Mouse (Mus musculus): ENCODE measurements around the gene Dab2ip.

DNA sequence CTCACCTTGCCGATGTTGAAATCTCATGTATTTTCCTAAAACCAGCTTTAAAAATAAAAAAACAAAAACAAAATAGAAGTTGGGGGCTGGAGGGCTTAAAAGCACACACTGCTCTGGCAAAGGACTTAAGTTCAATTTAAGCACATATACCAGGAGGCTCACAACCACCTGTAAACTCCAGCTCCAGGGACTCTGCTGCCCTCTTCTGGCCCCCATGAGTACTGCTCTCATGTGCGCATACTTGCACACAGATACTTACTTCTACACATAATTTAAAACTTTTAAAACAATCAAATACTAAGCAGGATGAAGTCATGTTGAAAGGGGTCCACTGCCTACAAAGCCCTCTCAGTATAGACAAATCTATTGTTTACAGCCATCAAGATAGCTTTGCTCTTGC, 176.9 kb downstream of the Dab2ip start:
- no peak for TF ChIP-seq POLR2AphosphoS2 (IDR thresholded peaks at IDR 0.05; ENCODE audit: low read length)
- no peak for TF ChIP-seq MYC (IDR thresholded peaks at IDR 0.05; ENCODE audit: low read depth, low read length)
- peak; percentile 52 to 60 (median 55) for TF ChIP-seq CTCF (IDR thresholded peaks at IDR 0.05 in 2 of 3, conservative IDR thresholded peaks at IDR 0.05 in 1 of 3; ENCODE audit: control insufficient read depth in 1 of 3, insufficient read depth in 1 of 3, low read depth in 2 of 3, low read length in 3 of 3, poor library complexity in 1 of 3, severe bottlenecking in 1 of 3)
- TF ChIP-seq ELF1 (IDR thresholded peaks at IDR 0.05; ENCODE audit: low read depth, low read length) = no peak
- no peak for TF ChIP-seq CHD1 (IDR thresholded peaks at IDR 0.05; ENCODE audit: low read depth, low read length)
- no peak for TF ChIP-seq ZMIZ1 (IDR thresholded peaks at IDR 0.05; ENCODE audit: low read depth, low read length)
- no peak for TF ChIP-seq UBTF (IDR thresholded peaks at IDR 0.05; ENCODE audit: borderline replicate concordance, insufficient read depth, low read depth, low read length)
- no peak for TF ChIP-seq POLR2A (IDR thresholded peaks at IDR 0.05; ENCODE audit: control insufficient read depth in 1 of 2, insufficient read depth in 1 of 2, low read depth in 1 of 2, low read length in 2 of 2, poor library complexity in 1 of 2)
- TF ChIP-seq ZC3H11A (IDR thresholded peaks at IDR 0.05; ENCODE audit: low read depth, low read length) = no peak
